Mouse (Mus musculus): Measurements from ENCODE around the gene Csrnp2. TPM values are rescaled to one million over a fixed set of nuclear protein-coding genes. Genes with fewer than 3 reads are reported as not detected.
"Not testable (repeated sequence)": the region's sequence is repeated elsewhere in the genome, so short reads cannot be mapped to it uniquely, and the experiment has no call there.

Csrnp2 gene
- polyA plus RNA-seq, 1 experiment from 2014 or later: 12.5 TPM

DNA sequence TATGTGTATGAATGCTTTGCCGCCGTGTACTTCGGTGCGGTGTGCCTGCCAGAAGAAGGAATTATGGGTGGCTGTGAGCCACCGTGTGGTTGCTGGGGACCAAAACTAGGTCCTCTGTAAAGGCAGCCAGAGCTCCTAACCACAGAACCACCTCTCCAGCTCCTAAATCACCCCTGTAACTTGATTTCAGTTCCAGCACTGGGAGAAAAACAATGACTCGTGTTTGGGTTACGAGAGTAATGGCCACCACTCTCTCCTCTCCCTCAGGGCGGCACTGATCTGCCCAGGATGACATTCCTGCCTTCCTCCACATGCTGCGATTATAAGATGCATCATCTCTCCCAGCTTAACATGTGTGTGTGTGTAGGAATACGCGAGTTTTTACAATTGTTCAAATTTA is 14.8 kb upstream of the Csrnp2 start:
- Histone ChIP-seq H3K4me3 (no peak overlapping the region), H3K4me2 (no peak overlapping the region), H3K9me3 (no peaks in the 10 kb centered on the region), H3K36me3 (peaks cover 60% of the 10 kb centered on the region), H3K27me3 (no peaks in the 10 kb centered on the region), H3K9ac (no peak overlapping the region), H3K4me1 (no peaks in the 10 kb centered on the region), H3K27ac (no peak overlapping the region)
- 90% methylated on average over 11 of the region's 11 CpGs for WGBS
- ATAC-seq (ENCODE audit: borderline replicate concordance, extremely low read depth, low FRiP score, low TSS enrichment): no peak

DNA sequence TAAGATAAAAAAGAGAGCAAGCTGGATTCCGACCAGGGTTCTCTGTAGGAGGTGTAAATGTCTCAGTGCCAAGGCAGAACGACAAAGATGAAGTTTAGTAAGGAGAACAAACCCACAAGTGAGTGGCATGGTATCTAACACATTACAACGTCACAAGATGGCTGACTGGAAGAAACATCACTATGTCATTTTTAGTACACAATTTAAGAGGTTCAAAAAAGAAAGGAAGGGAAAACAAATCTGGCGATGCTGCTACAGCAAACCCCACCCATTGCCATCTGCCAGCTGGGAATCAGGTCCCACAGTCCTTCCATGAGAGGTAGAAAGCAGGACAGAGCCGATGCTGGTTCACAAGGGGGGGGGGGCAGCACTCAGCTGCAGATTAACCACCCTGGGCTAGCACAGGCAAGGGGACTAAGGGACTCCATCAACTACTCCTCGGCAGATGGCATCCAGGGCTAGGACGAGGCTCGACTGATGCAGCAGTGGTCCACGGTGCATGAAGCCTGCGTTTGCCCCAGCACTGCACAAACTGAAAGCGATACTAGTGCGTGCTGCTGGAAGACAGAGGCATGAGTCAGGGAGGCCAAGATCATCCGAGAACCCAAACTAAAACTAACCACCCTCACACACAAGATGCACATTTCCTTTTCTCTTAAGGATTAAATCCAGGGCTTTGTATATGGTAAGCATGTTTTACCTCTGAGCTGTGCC is 13.3 kb upstream of the Csrnp2 start:
- H3K36me3 ChIP-seq: peaks cover 59% of the 10 kb centered on the region
- no peaks in the 10 kb centered on the region for H3K27me3 ChIP-seq
- no peaks in the 10 kb centered on the region for H3K4me1 ChIP-seq
- no peak overlapping the region for H3K27ac ChIP-seq
- no peak overlapping the region for H3K9ac ChIP-seq
- ATAC-seq (ENCODE audit: borderline replicate concordance, extremely low read depth, low FRiP score, low TSS enrichment): no peak
- H3K4me2 ChIP-seq: no peak overlapping the region
- no peak overlapping the region for H3K4me3 ChIP-seq
- H3K9me3 ChIP-seq: no peaks in the 10 kb centered on the region
- 89% methylated on average over 13 of the region's 13 CpGs for WGBS

DNA sequence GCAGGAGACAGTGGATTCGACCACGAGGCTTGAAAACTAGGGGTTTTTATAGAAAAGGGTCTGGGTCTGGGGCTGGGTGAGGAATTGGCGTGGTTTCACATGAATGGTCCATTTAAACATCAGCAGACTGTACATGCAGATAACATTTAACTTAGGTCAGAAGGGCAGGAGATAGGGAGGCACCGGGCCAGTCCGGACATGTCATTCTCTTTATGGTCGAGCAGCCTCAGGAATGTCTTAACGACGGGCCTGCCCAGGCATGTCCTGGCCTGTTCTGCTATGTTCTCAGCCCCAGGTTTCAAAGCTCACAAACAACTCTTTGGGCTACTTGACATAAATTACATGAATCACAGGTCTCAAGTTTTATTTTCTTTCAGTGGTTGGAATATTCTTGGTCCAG is 4.2 kb upstream of the Csrnp2 start:
- not testable (repeated sequence) for H3K4me2 ChIP-seq

DNA sequence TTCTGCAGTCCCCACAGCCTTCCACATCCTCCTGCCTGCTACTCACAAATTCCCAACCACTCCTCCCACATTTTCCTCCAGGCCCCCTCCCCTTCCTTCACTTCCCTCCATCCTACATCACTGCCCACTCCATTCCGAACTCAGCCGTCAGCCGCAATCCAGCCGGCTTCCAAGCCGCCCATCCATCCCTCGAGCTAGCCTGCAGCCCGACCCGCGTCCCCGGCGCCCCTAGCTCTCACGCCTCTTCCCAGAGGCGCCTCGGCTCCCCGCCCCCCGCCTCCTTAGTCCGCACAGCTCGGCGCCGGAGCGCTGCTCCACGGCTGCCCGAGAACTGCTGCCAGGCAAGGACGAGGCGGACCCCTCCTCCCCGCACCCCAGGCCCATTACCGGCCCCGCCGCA is 641 bp downstream of the Csrnp2 start:
- H3K27ac ChIP-seq: peak overlapping the region; percentile 89
- peak overlapping the region; percentile 89 for H3K9ac ChIP-seq
- peak; percentile 84 for ATAC-seq (ENCODE audit: borderline replicate concordance, extremely low read depth, low FRiP score, low TSS enrichment)
- H3K9me3 ChIP-seq: no peaks in the 10 kb centered on the region
- peaks cover 46% of the 10 kb centered on the region for H3K4me1 ChIP-seq
- H3K4me3 ChIP-seq: peak overlapping the region; percentile 77
- 1% methylated on average over 29 of the region's 29 CpGs for WGBS
- no peaks in the 10 kb centered on the region for H3K27me3 ChIP-seq
- peak overlapping the region; percentile 87 for H3K4me2 ChIP-seq
- no peaks in the 10 kb centered on the region for H3K36me3 ChIP-seq

More for the DNA sequence above, 4.2 kb upstream of the Csrnp2 start:
- not testable (repeated sequence) for H3K36me3 ChIP-seq; H3K4me3 ChIP-seq; H3K27ac ChIP-seq; H3K27me3 ChIP-seq; H3K4me1 ChIP-seq; H3K9ac ChIP-seq; ATAC-seq (ENCODE audit: borderline replicate concordance, extremely low read depth, low FRiP score, low TSS enrichment); H3K9me3 ChIP-seq
- 81% methylated on average over 8 of the region's 8 CpGs for WGBS

DNA sequence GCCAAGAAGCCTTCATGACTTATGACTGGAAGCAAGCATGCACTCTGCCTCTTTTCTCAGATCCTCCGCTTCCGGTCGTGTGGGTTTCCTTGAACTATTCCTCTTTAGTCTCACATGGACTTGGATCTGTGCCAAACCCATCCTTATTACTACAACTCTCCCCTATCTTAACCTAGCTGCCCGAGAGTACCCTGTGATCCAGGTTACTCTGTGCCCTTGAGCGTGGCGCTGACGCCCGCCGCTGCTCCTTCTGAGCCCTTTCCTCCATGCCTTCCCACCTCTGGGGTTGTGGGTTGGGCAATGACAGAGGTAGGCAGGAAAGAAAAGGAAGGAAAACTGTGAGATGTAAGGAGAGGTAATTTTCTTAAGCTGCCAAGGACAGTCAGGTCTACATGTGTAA is 3.3 kb downstream of the Csrnp2 start:
- Histone ChIP-seq H3K4me2 (no peak overlapping the region), H3K4me1 (peaks cover 48% of the 10 kb centered on the region), H3K27ac (no peak overlapping the region), H3K9me3 (no peaks in the 10 kb centered on the region), H3K4me3 (no peak overlapping the region), H3K9ac (no peak overlapping the region), H3K36me3 (0 out of 2 replicates have a peak, but pooled peaks cover 7% of the 10 kb centered on the region), H3K27me3 (no peaks in the 10 kb centered on the region)
- WGBS: 43% methylated on average over 9 of the region's 9 CpGs
- no peak for ATAC-seq (ENCODE audit: borderline replicate concordance, extremely low read depth, low FRiP score, low TSS enrichment)

DNA sequence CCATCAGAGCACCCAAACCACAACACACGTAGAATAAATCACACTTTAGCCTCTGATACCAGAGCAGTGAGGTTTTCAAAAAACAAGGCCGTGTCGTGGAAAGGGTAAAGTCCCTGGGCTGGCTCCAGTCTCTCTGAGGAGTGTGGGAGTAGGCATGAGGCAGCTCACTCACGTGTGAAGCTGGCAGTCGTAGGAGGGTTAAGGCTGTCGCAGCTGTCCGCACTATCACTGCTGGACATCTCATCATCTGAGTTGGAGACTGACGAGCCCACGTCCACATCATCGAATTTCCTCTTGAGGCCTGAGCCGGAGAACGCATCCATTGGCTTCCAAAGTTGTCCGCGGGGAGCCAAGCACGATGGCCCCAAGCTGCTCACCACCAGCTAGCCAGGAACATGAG is 6.0 kb downstream of the Csrnp2 start:
- Histone ChIP-seq H3K9ac (no peak overlapping the region), H3K36me3 (peaks cover 27% of the 10 kb centered on the region), H3K4me3 (no peak overlapping the region), H3K27me3 (no peaks in the 10 kb centered on the region), H3K27ac (no peak overlapping the region), H3K4me1 (peaks cover 60% of the 10 kb centered on the region), H3K4me2 (no peak overlapping the region), H3K9me3 (no peaks in the 10 kb centered on the region)
- 79% methylated on average over 15 of the region's 15 CpGs for WGBS
- ATAC-seq (ENCODE audit: borderline replicate concordance, extremely low read depth, low FRiP score, low TSS enrichment): no peak

DNA sequence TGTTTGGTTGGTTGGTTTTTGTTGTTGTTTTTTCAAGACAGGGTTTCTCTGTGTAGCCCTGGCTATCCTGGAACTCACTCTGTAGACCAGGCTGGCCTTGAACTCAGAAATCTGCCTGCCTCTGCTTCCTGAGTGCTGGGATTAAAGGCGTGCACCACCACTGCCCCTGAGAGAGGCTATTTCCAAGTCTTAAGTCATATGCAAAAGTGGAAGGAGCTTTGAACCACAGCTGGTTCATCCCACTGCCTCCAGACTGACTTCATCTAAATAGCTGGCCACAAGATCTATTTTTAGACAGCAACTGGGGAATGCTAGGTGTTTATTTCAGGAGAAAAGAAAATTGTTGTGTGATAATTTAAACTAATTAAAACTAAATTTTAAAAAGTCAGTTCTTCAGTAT is 7.0 kb downstream of the Csrnp2 start:
- H3K9me3 ChIP-seq; ATAC-seq (ENCODE audit: borderline replicate concordance, extremely low read depth, low FRiP score, low TSS enrichment); H3K4me3 ChIP-seq; H3K9ac ChIP-seq; H3K27ac ChIP-seq; H3K27me3 ChIP-seq; H3K4me2 ChIP-seq: not testable (repeated sequence)
- 85% methylated on average over 1 of the region's 1 CpGs for whole genome bisulfite sequencing
- H3K4me1 ChIP-seq: peaks cover 51% of the 10 kb centered on the region
- H3K36me3 ChIP-seq: peaks cover 36% of the 10 kb centered on the region

DNA sequence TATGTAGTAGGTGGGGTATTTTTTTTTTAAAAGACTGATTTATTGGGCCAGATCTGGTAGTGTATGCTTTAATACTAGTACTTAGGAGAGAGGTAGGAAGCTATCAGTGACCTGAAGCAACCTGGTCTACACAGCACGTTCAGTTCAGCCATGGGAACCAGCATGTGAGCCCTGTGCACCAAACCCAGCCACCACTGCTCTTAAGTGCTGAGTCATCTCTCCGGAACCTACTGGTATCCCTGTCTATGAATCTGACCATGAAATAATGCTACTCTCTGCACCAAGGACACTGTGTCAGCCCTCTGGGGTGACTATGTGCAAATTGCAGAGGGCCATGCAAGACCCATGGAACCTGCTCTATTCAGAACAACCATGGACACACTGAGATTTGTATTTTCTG is 8.2 kb downstream of the Csrnp2 start:
- no peaks in the 10 kb centered on the region for H3K27me3 ChIP-seq
- H3K36me3 ChIP-seq: peaks cover 47% of the 10 kb centered on the region
- H3K4me2 ChIP-seq: no peak overlapping the region
- H3K27ac ChIP-seq: peak overlapping the region; percentile 54; the same call in 1 of the 2 replicates
- ATAC-seq (ENCODE audit: borderline replicate concordance, extremely low read depth, low FRiP score, low TSS enrichment): no peak
- H3K4me1 ChIP-seq: peaks cover 38% of the 10 kb centered on the region
- no peak overlapping the region for H3K9ac ChIP-seq
- WGBS: 68% methylated on average over 2 of the region's 2 CpGs
- H3K9me3 ChIP-seq: no peaks in the 10 kb centered on the region
- H3K4me3 ChIP-seq: no peak overlapping the region

DNA sequence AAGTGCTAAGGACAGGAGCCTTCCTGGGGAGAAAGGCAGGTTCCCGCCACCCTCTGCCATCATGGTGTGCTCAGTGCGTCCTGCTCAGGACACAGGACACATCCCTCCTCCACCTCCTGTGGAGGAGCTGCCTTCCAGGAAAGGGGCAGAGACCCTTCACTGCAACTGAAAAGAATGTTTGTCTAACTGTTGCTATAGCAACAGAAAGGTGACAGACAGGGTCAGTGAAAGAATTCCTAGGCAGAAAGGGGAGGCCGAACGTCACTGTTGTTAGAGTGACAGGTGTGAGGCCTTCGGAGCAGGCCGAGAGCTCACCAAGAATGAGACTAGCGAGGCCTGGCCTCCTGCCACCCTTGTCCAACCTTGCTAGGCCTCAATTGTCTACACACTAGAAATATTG is 8.8 kb downstream of the Csrnp2 start:
- peak; percentile 51; the same call in 1 of the 2 replicates for ATAC-seq (ENCODE audit: borderline replicate concordance, extremely low read depth, low FRiP score, low TSS enrichment)
- peaks cover 32% of the 10 kb centered on the region for H3K4me1 ChIP-seq
- no peaks in the 10 kb centered on the region for H3K9me3 ChIP-seq
- H3K4me3 ChIP-seq: no peak overlapping the region
- H3K36me3 ChIP-seq: peaks cover 53% of the 10 kb centered on the region
- WGBS: 27% methylated on average over 7 of the region's 7 CpGs
- no peak overlapping the region for H3K9ac ChIP-seq
- no peaks in the 10 kb centered on the region for H3K27me3 ChIP-seq
- peak overlapping the region; percentile 54; the same call in 1 of the 2 replicates for H3K27ac ChIP-seq
- no peak overlapping the region for H3K4me2 ChIP-seq

DNA sequence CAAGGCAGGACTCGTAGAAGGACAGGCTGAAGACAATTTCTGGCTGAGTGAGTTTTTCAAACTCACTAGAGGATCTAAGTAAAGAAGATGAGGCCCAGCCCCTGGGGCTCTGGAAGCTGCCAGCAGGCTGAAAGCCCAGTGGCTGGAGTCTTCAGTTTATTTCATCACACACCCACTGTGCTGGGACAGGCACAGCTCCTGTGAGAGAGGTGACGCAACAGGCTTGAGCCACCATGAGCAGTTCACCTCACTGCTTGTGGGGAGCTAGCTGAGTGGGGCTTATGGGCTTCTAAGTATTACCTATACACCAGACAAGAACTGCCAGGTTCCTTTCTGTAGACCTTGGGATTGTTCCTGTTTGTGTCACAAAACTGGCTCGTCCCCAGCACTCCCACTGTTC is 9.7 kb downstream of the Csrnp2 start:
- Histone ChIP-seq H3K36me3 (peaks cover 62% of the 10 kb centered on the region), H3K4me2 (no peak overlapping the region), H3K9ac (no peak overlapping the region), H3K9me3 (no peaks in the 10 kb centered on the region), H3K4me1 (peaks cover 28% of the 10 kb centered on the region), H3K27me3 (no peaks in the 10 kb centered on the region), H3K4me3 (no peak overlapping the region), H3K27ac (no peak overlapping the region)
- 75% methylated on average over 3 of the region's 3 CpGs for WGBS
- ATAC-seq (ENCODE audit: borderline replicate concordance, extremely low read depth, low FRiP score, low TSS enrichment): no peak

DNA sequence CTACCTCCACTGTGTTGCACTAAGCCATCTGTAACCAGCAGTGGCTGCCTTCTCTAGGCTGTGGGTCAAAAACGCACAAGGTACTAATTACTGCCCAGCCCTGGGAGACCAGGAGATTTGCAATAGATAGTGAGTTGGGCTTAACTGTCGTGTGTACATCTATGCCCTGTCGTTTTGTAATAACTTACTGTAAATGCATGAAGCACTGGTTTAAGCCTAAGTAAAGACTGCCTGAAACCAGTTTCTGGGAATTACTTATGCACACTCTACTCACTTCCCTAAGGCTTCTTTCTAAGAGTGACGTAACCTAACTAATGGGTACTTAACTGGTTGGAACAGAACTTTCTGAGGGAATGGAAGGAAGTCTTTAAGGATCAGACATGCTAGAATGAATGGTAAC is 16.4 kb downstream of the Csrnp2 start:
- no peak overlapping the region for H3K9ac ChIP-seq
- H3K27me3 ChIP-seq: no peaks in the 10 kb centered on the region
- peaks cover 91% of the 10 kb centered on the region for H3K36me3 ChIP-seq
- H3K4me1 ChIP-seq: no peaks in the 10 kb centered on the region
- no peak for ATAC-seq (ENCODE audit: borderline replicate concordance, extremely low read depth, low FRiP score, low TSS enrichment)
- no peak overlapping the region for H3K4me2 ChIP-seq
- H3K4me3 ChIP-seq: no peak overlapping the region
- WGBS: 77% methylated on average over 4 of the region's 4 CpGs
- H3K27ac ChIP-seq: no peak overlapping the region
- H3K9me3 ChIP-seq: no peaks in the 10 kb centered on the region

DNA sequence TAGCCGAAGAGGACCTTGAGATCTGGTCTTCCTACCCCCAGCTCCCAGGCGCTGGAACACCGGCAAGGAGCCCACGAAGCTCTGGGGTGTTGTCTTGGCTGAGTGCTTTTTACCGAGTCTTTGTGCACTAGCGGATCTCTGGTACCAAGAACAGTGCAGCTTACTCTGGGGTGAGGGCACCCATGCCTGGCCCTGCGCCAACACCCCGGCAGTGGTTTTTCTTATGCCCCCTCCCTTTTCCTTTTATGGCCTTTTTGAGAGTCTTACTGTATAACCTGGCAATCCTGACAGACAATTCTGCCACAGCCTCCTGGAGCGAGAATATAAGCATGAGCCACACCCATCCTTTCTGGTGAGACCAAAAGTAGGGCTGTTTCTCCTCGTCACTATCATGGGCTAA is 16.9 kb downstream of the Csrnp2 start:
- no peak for ATAC-seq (ENCODE audit: borderline replicate concordance, extremely low read depth, low FRiP score, low TSS enrichment)
- no peaks in the 10 kb centered on the region for H3K27me3 ChIP-seq
- H3K36me3 ChIP-seq: peaks cover 89% of the 10 kb centered on the region
- H3K4me1 ChIP-seq: no peaks in the 10 kb centered on the region
- no peaks in the 10 kb centered on the region for H3K9me3 ChIP-seq
- no peak overlapping the region for H3K4me3 ChIP-seq
- H3K4me2 ChIP-seq: no peak overlapping the region
- WGBS: 72% methylated on average over 10 of the region's 10 CpGs
- no peak overlapping the region for H3K9ac ChIP-seq
- no peak overlapping the region for H3K27ac ChIP-seq
